Mouse (Mus musculus): ENCODE measurements around the gene Dnajc2.

DNA sequence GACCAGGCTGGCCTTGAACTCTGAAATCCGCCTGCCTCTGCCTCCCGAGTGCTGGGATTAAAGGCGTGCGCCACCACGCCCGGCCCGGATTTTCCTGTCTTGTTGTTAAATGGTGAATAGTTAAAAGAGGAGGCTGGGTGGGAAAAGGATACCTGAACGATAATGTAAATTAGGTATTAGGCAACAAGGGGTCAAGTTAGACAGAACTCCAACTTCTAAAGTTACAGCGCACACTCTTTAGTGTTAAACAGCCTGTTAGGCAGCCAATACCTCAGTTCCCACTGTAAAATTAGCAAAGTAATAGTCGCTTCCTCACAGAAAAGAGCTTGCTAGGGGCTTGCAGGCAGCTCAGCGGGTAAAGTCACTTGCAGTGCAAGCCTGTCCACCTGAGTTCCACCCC is 49.0 kb downstream of the Dnajc2 start:
- TF ChIP-seq TAL1 (IDR thresholded peaks at IDR 0.05; ENCODE audit: low read length) (no peak), GATA1 (IDR thresholded peaks at IDR 0.05; ENCODE audit: low read length) (no peak)
